ENCODE assay signal across 8 mouse cellular contexts in genomic region chr5:74215125-74215524, GRCm38 (mm10). TPM values are rescaled to one million over a fixed set of nuclear protein-coding genes. Genes with fewer than 3 reads are reported as not detected.
A peak's percentile ranks its signal among the peaks of the same experiment; 100 is the strongest.
DNase-seq lines count a peak whose midpoint lies in the region; ATAC-seq lines count a peak whose summit lies in the region.
"Had no signal": no experiment of that assay in that cellular context is flagged by ENCODE, and none has a peak within 500 bp of the region (broad histone marks: within the 10 kb centered on the region; RNA-seq: fewer than 3 reads in every experiment).

No protein-coding gene starts in this region.

- H3K27me3 ChIP-seq in kidney, embryonic 16.5 days (ENCODE audit: insufficient read depth, low read length), result no peaks in the 10 kb centered on the region
- H3K27me3 ChIP-seq in embryonic facial prominence, embryonic 11.5 days (ENCODE audit: control insufficient read depth, insufficient read depth, low read length), result no peaks in the 10 kb centered on the region
- no peaks in the 10 kb centered on the region for H3K27me3 ChIP-seq in forebrain, embryonic 11.5 days (ENCODE audit: control insufficient read depth, insufficient read depth, low read length)
- H3K27me3 ChIP-seq in limb, embryonic 12.5 days, result no peaks in the 10 kb centered on the region

- peak overlapping the region; percentile 5; the same call in 1 of the 2 replicates for H3K9ac ChIP-seq in kidney, embryonic 16.5 days (replicated peaks; ENCODE audit: low read length)
- no peak overlapping the region for H3K9ac ChIP-seq in embryonic facial prominence, embryonic 11.5 days (replicated peaks; ENCODE audit: low read length)
- no peak overlapping the region for H3K9ac ChIP-seq in forebrain, embryonic 11.5 days (ENCODE audit: low read length)
- H3K9ac ChIP-seq in limb, embryonic 12.5 days (replicated peaks), result 0 out of 2 replicates have a peak overlapping the region, but pooled peaks have one; percentile 18

- H3K4me1 ChIP-seq in kidney, embryonic 16.5 days (ENCODE audit: insufficient read depth, low read length), result peaks cover 24% of the 10 kb centered on the region
- peaks cover 2% of the 10 kb centered on the region for H3K4me1 ChIP-seq in embryonic facial prominence, embryonic 11.5 days (ENCODE audit: control insufficient read depth, insufficient read depth, low read length)
- peaks cover 11% of the 10 kb centered on the region for H3K4me1 ChIP-seq in forebrain, embryonic 11.5 days (replicated peaks; ENCODE audit: control insufficient read depth, insufficient read depth, low read length)
- peaks cover 41% of the 10 kb centered on the region for H3K4me1 ChIP-seq in limb, embryonic 12.5 days (replicated peaks)

- H3K27ac ChIP-seq in kidney, embryonic 16.5 days (ENCODE audit: low read length), result peak overlapping the region; percentile 92
- H3K27ac ChIP-seq in embryonic facial prominence, embryonic 11.5 days (replicated peaks; ENCODE audit: low read depth, low read length), result peak overlapping the region; percentile 38; the same call in 1 of the 2 replicates
- H3K27ac ChIP-seq in forebrain, embryonic 11.5 days (ENCODE audit: low read depth, low read length), result peak overlapping the region; percentile 34; the same call in 1 of the 2 replicates
- peak overlapping the region; percentile 93 for H3K27ac ChIP-seq in limb, embryonic 12.5 days

- H3K4me3 ChIP-seq in kidney, embryonic 16.5 days (ENCODE audit: low read length), result no peak overlapping the region
- H3K4me3 ChIP-seq in embryonic facial prominence, embryonic 11.5 days (ENCODE audit: low read depth, low read length), result no peak overlapping the region
- H3K4me3 ChIP-seq in forebrain, embryonic 11.5 days (ENCODE audit: low read depth, low read length), result no peak overlapping the region
- H3K4me3 ChIP-seq in limb, embryonic 12.5 days (replicated peaks), result no peak overlapping the region

- H3K4me2 ChIP-seq in kidney, embryonic 16.5 days (replicated peaks; ENCODE audit: low read depth, low read length), result peak overlapping the region; percentile 34
- H3K4me2 ChIP-seq in embryonic facial prominence, embryonic 11.5 days (ENCODE audit: low read depth, low read length), result no peak overlapping the region; the same call in none of the 2 replicates
- H3K4me2 ChIP-seq in forebrain, embryonic 11.5 days (ENCODE audit: low read depth, low read length, severe bottlenecking), result peak overlapping the region; percentile 18; the same call in 1 of the 2 replicates
- peak overlapping the region; percentile 46 for H3K4me2 ChIP-seq in limb, embryonic 12.5 days

- whole genome bisulfite sequencing in kidney, embryonic 16.5 days, result 10% methylated on average over 4 of the region's 4 CpGs
- WGBS in embryonic facial prominence, embryonic 11.5 days, result 18% methylated on average over 4 of the region's 4 CpGs
- 19% methylated on average over 4 of the region's 4 CpGs for WGBS in forebrain, embryonic 11.5 days
- 9% methylated on average over 4 of the region's 4 CpGs for WGBS in limb, embryonic 12.5 days

- ATAC-seq in kidney, embryonic 16.5 days (ENCODE audit: low FRiP score, low TSS enrichment), result peak; percentile 66
- ATAC-seq in embryonic facial prominence, embryonic 11.5 days (replicated peaks; ENCODE audit: insufficient number of reproducible peaks, low FRiP score, low TSS enrichment, low read depth), result peak; percentile 39
- ATAC-seq in forebrain, embryonic 11.5 days (replicated peaks; ENCODE audit: low FRiP score), result peak; percentile 60
- no peak for ATAC-seq in limb, embryonic 12.5 days (ENCODE audit: insufficient number of reproducible peaks, insufficient read depth, low FRiP score, low TSS enrichment, low read depth)
- ATAC-seq: activated CD4-positive, CD25-positive, alpha-beta regulatory T cell, adult 4 months had no signal

- no peak for DNase-seq in kidney, postnatal 10 days
- no peak for DNase-seq in embryonic facial prominence, embryonic 11.5 days (ENCODE audit: low spot score)
- DNase-seq in forebrain, embryonic 11.5 days (ENCODE audit: low spot score), result no peak
- DNase-seq in ovary, adult 18-20 months (ENCODE audit: low spot score), result no peak
- DNase-seq in gastrocnemius, postnatal 10 days, result no peak

- H3K36me3 ChIP-seq in kidney, embryonic 16.5 days (ENCODE audit: insufficient read depth, low read length), result no peaks in the 10 kb centered on the region
- no peaks in the 10 kb centered on the region for H3K36me3 ChIP-seq in embryonic facial prominence, embryonic 11.5 days (replicated peaks; ENCODE audit: control insufficient read depth, insufficient read depth, low read depth, low read length)
- no peaks in the 10 kb centered on the region for H3K36me3 ChIP-seq in forebrain, embryonic 11.5 days (ENCODE audit: control insufficient read depth, insufficient read depth, low read length)
- H3K36me3 ChIP-seq in limb, embryonic 12.5 days, result no peaks in the 10 kb centered on the region

- no peaks in the 10 kb centered on the region for H3K9me3 ChIP-seq in kidney, embryonic 16.5 days (ENCODE audit: low read length)
- H3K9me3 ChIP-seq in embryonic facial prominence, embryonic 11.5 days (replicated peaks; ENCODE audit: control insufficient read depth, low read length), result no peaks in the 10 kb centered on the region
- no peaks in the 10 kb centered on the region for H3K9me3 ChIP-seq in forebrain, embryonic 11.5 days (ENCODE audit: control insufficient read depth, low read length)
- H3K9me3 ChIP-seq in limb, embryonic 12.5 days, result no peaks in the 10 kb centered on the region

RNA-seq across cellular contexts. Expression of gene Rasl11b, which starts 20.0 kb away (rescaled TPM):
- polyA plus RNA-seq in kidney, embryonic 16.5 days (2015; fragmentation: Nextera tagmentation; extraction: Ambion mirVana), result 75.1 and 78.0 TPM in 2 replicates
- 82.8 and 83.8 TPM in 2 replicates for polyA plus RNA-seq in embryonic facial prominence, embryonic 11.5 days (2014; fragmentation: Nextera tagmentation; extraction: Ambion mirVana)
- polyA plus RNA-seq in forebrain, embryonic 11.5 days (2014; fragmentation: Nextera tagmentation; extraction: Ambion mirVana), result 28.0 and 28.8 TPM in 2 replicates
- 156 and 176 TPM in 2 replicates for polyA plus RNA-seq in limb, embryonic 12.5 days (2016; fragmentation: Nextera tagmentation; extraction: Ambion mirVana)
- total RNA-seq in gastrocnemius, postnatal 10 days (2021), result 1 to 10 TPM; 6.3 to 8.1 TPM

Comparison
In these comparisons a context has a peak if more than half of its experiments do, and no peak if none do; other contexts are left out.
1. H3K27ac ChIP-seq: peak in every context shown above with its lines; median percentile 93 in limb, embryonic 12.5 days; 92 in kidney, embryonic 16.5 days; 38 in embryonic facial prominence, embryonic 11.5 days; 34 in forebrain, embryonic 11.5 days.
2. H3K9ac ChIP-seq: peak in kidney, embryonic 16.5 days (single experiment) and limb, embryonic 12.5 days (single experiment); none in embryonic facial prominence, embryonic 11.5 days (single experiment) and forebrain, embryonic 11.5 days (single experiment).